Mouse (Mus musculus): ENCODE data around the gene Ptafr. TPM values are rescaled to one million over a fixed set of nuclear protein-coding genes. Genes with fewer than 3 reads are reported as not detected.

Gene Ptafr
- total and polyA plus RNA-seq, 3 experiments: 1.7 to 3.1 (median 1.8) TPM

DNA sequence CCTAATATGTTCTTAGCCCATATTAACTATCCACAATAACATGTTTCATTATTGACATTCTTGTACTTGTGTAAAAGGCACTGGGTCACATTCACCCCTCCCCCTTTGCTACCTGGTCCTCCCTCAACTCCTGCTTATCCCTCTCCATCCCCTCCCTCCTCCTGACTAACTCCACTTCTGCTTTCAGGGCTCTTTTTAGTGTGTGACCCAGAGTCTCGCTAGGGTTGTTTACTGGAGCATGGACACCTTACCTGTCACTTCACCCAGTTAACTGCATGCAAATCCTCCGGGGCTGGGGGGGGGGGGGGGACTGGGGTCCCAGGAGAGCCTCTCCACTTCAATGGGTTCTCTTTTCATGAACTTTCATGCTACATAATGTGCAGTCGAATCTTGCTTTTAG, 19.9 kb downstream of the Ptafr start:
- Histone ChIP-seq H3K36me3 (ENCODE audit: control insufficient read depth, insufficient read depth, low read length) (no peaks in the 10 kb centered on the region), H3K79me2 (replicated peaks; ENCODE audit: control insufficient read depth, insufficient read depth, low read length) (no peaks in the 10 kb centered on the region), H3K27me3 (ENCODE audit: control insufficient read depth, insufficient read depth, low read length) (no peaks in the 10 kb centered on the region), H3K4me3 (no peak overlapping the region), H3K9ac (ENCODE audit: low read depth, low read length) (no peak overlapping the region), H3K27ac (no peak overlapping the region), H3K4me1 (ENCODE audit: control insufficient read depth, insufficient read depth, low read length) (no peaks in the 10 kb centered on the region)
- intact Hi-C loops (cut with DNase I): no loop called here
- no peak for TF ChIP-seq CTCF (IDR thresholded peaks at IDR 0.05)
- no peak for TF ChIP-seq EP300 (IDR thresholded peaks at IDR 0.05; ENCODE audit: insufficient read depth, low read depth, low read length)
- TF ChIP-seq POLR2A (IDR thresholded peaks at IDR 0.05; ENCODE audit: insufficient read depth, low read depth, low read length): no peak
- 63% methylated on average over 3 of the region's 3 CpGs for WGBS
- DNase-seq: no peak

DNA sequence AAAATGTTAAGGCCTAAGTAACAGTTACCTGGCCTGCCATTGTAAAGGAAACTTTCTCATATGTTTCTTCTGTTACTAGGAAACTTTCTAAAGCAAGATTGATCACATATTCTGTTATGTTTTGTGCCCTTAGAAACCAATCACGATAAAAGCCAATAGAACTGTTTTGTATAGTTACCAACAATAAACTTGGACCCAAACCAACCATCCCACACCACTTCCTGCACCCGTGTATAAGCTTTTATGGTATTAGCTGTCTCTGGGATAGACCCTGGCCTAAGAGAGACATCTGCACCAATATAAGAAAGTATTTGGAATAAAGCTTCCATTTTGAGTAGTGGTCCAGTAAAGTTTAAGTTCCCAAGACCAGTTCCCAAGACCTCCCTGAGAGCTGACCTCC, 21.1 kb downstream of the Ptafr start:
- WGBS: 55% methylated on average over 2 of the region's 2 CpGs

DNA sequence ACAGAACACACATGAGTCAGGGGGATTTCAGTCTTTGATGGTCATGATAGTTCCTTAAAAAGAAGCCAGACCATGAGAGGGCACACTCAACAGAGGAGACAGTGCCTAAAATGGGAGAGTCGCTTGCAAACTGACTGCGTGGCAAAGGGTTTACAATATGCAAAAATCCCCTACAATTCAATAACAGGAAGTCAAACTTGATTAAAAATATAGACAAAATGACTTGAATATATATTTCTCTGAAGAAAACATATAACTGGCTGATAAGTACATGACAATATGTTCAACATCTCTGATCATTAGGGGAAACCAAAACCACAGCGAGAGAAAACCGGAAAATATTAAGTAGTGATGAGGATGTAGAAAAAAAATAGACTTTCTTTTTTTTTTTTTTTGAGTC, 22.4 kb downstream of the Ptafr start:
- 86% methylated on average over 4 of the region's 4 CpGs for WGBS
- intact Hi-C loops (cut with DNase I): no loop called here
- no peaks in the 10 kb centered on the region for H3K79me2 ChIP-seq (replicated peaks; ENCODE audit: control insufficient read depth, insufficient read depth, low read length)
- TF ChIP-seq EP300 (IDR thresholded peaks at IDR 0.05; ENCODE audit: insufficient read depth, low read depth, low read length): no peak
- TF ChIP-seq CTCF (IDR thresholded peaks at IDR 0.05): no peak
- no peak for TF ChIP-seq POLR2A (IDR thresholded peaks at IDR 0.05; ENCODE audit: insufficient read depth, low read depth, low read length)
- no peak overlapping the region for H3K9ac ChIP-seq (ENCODE audit: low read depth, low read length)
- no peaks in the 10 kb centered on the region for H3K27me3 ChIP-seq (ENCODE audit: control insufficient read depth, insufficient read depth, low read length)
- H3K4me3 ChIP-seq: no peak overlapping the region
- no peak overlapping the region for H3K27ac ChIP-seq
- no peaks in the 10 kb centered on the region for H3K36me3 ChIP-seq (ENCODE audit: control insufficient read depth, insufficient read depth, low read length)
- no peaks in the 10 kb centered on the region for H3K4me1 ChIP-seq (ENCODE audit: control insufficient read depth, insufficient read depth, low read length)
- DNase-seq: no peak

More for the DNA sequence above, 21.1 kb downstream of the Ptafr start:
- Histone ChIP-seq H3K79me2 (replicated peaks; ENCODE audit: control insufficient read depth, insufficient read depth, low read length) (no peaks in the 10 kb centered on the region), H3K4me3 (no peak overlapping the region), H3K27me3 (ENCODE audit: control insufficient read depth, insufficient read depth, low read length) (no peaks in the 10 kb centered on the region), H3K36me3 (ENCODE audit: control insufficient read depth, insufficient read depth, low read length) (no peaks in the 10 kb centered on the region), H3K4me1 (ENCODE audit: control insufficient read depth, insufficient read depth, low read length) (no peaks in the 10 kb centered on the region), H3K27ac (no peak overlapping the region), H3K9ac (ENCODE audit: low read depth, low read length) (no peak overlapping the region)
- DNase-seq: no peak
- TF ChIP-seq POLR2A (IDR thresholded peaks at IDR 0.05; ENCODE audit: insufficient read depth, low read depth, low read length): no peak
- TF ChIP-seq CTCF (IDR thresholded peaks at IDR 0.05): no peak
- TF ChIP-seq EP300 (IDR thresholded peaks at IDR 0.05; ENCODE audit: insufficient read depth, low read depth, low read length): no peak
- intact Hi-C loops (cut with DNase I): no loop called here

DNA sequence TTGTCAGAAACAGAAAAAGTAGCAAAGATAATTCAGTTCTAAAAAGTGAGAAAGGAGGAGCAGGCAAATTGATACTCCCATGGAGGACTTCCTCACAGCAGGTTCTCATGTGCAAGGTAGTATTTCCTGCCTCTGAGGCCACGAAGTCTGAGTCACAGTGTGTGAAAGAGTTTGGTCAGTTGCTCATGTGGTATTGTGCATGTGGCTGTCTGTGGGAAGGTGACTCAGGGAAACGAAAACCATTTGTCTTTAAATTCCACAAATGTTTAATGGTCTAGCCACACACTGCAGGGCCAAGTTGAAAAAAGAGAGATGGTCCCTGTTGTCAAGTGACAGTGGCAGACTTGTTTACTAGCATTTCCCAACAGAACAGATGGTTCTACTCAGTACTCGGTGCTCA, 24.6 kb downstream of the Ptafr start:
- no peak for DNase-seq
- H3K36me3 ChIP-seq (ENCODE audit: control insufficient read depth, insufficient read depth, low read length): no peaks in the 10 kb centered on the region
- no peak overlapping the region for H3K27ac ChIP-seq

DNA sequence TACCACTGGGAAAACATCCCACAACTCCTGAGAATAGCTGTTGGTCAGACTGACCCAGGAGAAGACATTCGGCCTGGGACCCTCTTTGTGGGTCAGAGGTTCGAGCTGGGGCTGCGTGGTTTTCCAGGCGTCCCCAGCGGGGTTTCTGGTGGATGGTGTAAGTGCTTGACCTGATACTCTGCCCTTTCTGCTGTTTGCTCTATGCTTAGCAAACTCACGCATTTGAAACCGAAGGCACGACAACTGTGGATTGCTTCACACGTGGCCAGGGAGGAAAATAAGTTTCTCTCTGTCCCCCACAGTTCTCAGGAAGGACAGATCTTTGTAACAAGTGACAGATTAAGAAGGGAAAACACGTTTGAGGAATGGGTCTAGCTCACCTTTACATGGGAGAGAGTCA, 26.8 kb downstream of the Ptafr start:
- Histone ChIP-seq H3K79me2 (replicated peaks; ENCODE audit: control insufficient read depth, insufficient read depth, low read length) (no peaks in the 10 kb centered on the region), H3K27ac (no peak overlapping the region), H3K27me3 (ENCODE audit: control insufficient read depth, insufficient read depth, low read length) (no peaks in the 10 kb centered on the region), H3K4me1 (ENCODE audit: control insufficient read depth, insufficient read depth, low read length) (no peaks in the 10 kb centered on the region; the same call in 1 of the 2 replicates), H3K9ac (ENCODE audit: low read depth, low read length) (no peak overlapping the region), H3K4me3 (no peak overlapping the region), H3K36me3 (ENCODE audit: control insufficient read depth, insufficient read depth, low read length) (no peaks in the 10 kb centered on the region)
- TF ChIP-seq POLR2A (IDR thresholded peaks at IDR 0.05; ENCODE audit: insufficient read depth, low read depth, low read length) (no peak), CTCF (IDR thresholded peaks at IDR 0.05) (no peak), EP300 (IDR thresholded peaks at IDR 0.05; ENCODE audit: insufficient read depth, low read depth, low read length) (no peak)
- no peak for DNase-seq
- intact Hi-C loops (cut with DNase I): no loop called here
- 87% methylated on average over 10 of the region's 10 CpGs for WGBS

More for the DNA sequence above, 24.6 kb downstream of the Ptafr start:
- TF ChIP-seq EP300 (IDR thresholded peaks at IDR 0.05; ENCODE audit: insufficient read depth, low read depth, low read length) (no peak), CTCF (IDR thresholded peaks at IDR 0.05) (no peak), POLR2A (IDR thresholded peaks at IDR 0.05; ENCODE audit: insufficient read depth, low read depth, low read length) (no peak)
- H3K4me3 ChIP-seq: no peak overlapping the region
- no peaks in the 10 kb centered on the region for H3K27me3 ChIP-seq (ENCODE audit: control insufficient read depth, insufficient read depth, low read length)
- H3K9ac ChIP-seq (ENCODE audit: low read depth, low read length): no peak overlapping the region
- H3K79me2 ChIP-seq (replicated peaks; ENCODE audit: control insufficient read depth, insufficient read depth, low read length): no peaks in the 10 kb centered on the region
- 63% methylated on average over 3 of the region's 3 CpGs for WGBS
- no peaks in the 10 kb centered on the region; the same call in 1 of the 2 replicates for H3K4me1 ChIP-seq (ENCODE audit: control insufficient read depth, insufficient read depth, low read length)
- intact Hi-C loops (cut with DNase I): no loop called here

DNA sequence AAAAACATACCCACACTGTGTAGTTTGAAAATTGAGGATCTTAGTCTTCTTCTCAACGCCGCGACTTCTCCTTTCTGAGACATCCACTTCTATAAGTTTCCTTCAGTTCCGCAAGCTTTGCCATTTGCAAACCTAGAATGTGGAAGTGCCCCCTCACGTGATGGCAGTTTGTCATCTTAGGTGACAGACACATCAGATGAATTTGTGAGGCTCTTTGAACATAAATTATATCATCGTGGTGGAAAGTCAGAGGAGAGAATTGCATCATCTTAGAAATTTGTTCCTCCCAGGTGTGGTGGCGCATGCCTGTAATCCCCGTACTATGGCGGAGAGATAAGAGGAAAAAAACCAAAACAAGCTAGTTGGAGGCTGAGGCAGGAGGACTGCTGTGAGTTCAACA, 29.1 kb downstream of the Ptafr start:
- 85% methylated on average over 9 of the region's 9 CpGs for WGBS
- H3K36me3 ChIP-seq (ENCODE audit: control insufficient read depth, insufficient read depth, low read length): no peaks in the 10 kb centered on the region
- no peak overlapping the region for H3K9ac ChIP-seq (ENCODE audit: low read depth, low read length)
- no peaks in the 10 kb centered on the region for H3K79me2 ChIP-seq (replicated peaks; ENCODE audit: control insufficient read depth, insufficient read depth, low read length)
- no peaks in the 10 kb centered on the region; the same call in 1 of the 2 replicates for H3K4me1 ChIP-seq (ENCODE audit: control insufficient read depth, insufficient read depth, low read length)
- DNase-seq: peak in 1 of 2 experiments; percentile 63
- H3K27ac ChIP-seq: no peak overlapping the region
- TF ChIP-seq CTCF (IDR thresholded peaks at IDR 0.05) (no peak), EP300 (IDR thresholded peaks at IDR 0.05; ENCODE audit: insufficient read depth, low read depth, low read length) (no peak), POLR2A (IDR thresholded peaks at IDR 0.05; ENCODE audit: insufficient read depth, low read depth, low read length) (no peak)
- no peak overlapping the region for H3K4me3 ChIP-seq
- no peaks in the 10 kb centered on the region for H3K27me3 ChIP-seq (ENCODE audit: control insufficient read depth, insufficient read depth, low read length)
- intact Hi-C loops (cut with DNase I): no loop called here
